Mouse (Mus musculus) heart, adult 2 months (tissue): ENCODE results near the gene Fcrl6.

Experiments used
- CTCF ChIP-seq: fragments of 200-600 bp; IDR thresholded peaks from 2 replicates; pipeline ENCODE4 v1.8.1; 2022; ENCODE audit warnings: antibody characterized with exemption, mild to moderate bottlenecking, moderate library complexity
- EP300 ChIP-seq: fragments of 200-500 bp; IDR thresholded peaks from 2 replicates; pipeline ENCODE4 v1.6.1; 2011; ENCODE audit warnings: low read depth, low read length, control low read depth; ENCODE audit not compliant: insufficient read depth
- POLR2A ChIP-seq: fragments of 200-500 bp; IDR thresholded peaks from 2 replicates; pipeline ENCODE4 v1.6.1; 2011; ENCODE audit warnings: mild to moderate bottlenecking, low read depth, low read length, control low read depth; ENCODE audit not compliant: insufficient read depth

DNA sequence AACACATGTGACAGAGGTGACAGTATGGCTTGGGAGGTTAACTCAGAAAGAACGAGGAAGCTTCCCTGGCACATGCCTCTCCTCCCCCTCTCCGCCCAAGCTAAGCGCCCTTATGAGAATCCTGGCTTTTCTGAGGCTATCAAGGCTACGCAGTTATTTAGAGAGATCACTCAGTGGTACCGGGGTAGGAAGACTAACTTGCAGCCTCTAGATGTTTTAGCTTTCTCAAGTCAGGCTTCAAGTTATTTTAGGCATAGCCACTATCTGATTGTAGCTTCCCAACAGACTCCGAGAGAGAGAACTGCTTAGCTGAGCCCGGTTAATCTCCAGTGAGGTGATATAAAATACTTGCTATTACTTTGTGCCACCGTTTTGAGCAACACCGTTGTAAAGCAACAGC, 47.0 kb upstream of the Fcrl6 start:
- TF ChIP-seq POLR2A (no peak), CTCF (no peak), EP300 (no peak)
